Mouse (Mus musculus): Measurements from ENCODE around the gene Adig. TPM values are rescaled to one million over a fixed set of nuclear protein-coding genes. Genes with fewer than 3 reads are reported as not detected.
A peak's percentile ranks its signal among the peaks of the same experiment; 100 is the strongest.

Gene Adig
- polyA plus RNA-seq, 1 experiment, result not detected

DNA sequence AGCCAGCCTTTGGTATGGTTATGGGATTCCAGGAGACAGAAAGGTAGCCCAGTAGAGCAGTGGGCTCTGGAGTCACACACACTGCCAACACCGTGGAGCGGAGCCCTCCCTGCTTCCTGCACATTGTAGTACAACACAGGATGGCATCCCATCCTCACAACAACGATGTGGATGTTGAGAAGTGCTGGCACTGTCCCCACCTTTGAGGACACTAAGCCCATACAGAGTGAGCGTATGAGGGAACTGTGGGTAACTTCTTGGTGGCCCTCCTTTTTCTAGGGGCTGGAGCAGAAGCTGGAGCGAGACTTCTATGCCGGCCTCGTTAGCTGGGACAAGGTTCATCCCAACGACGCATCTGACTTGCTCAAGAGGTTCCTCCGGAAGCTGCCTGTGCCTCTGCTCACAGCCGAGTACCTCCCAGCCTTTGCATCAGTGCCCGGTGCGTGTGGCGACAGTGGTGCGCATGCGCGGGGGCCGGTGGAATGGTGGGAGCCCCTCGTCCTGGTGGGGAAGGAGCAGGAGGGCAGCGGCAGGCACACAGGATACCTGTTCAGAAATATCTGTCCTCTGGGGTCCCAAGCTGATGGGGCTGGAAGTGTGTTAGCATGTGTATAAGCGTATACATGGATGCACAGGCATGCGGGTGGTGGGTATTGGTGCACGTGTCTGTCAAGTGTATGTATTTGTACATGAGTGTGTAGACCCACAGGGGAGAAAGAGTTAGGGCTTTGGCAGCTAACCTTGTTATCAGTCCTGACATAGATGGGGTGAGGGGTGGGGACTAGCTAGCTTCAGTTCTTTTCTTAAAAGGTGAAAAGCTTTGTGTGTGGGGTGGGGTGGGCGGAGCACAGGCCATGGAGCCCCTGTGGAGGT lies 37.3 kb downstream of the Adig start:
- DNase-seq (ENCODE audit: extremely low spot score in 1 of 2, low spot score in 1 of 2), result no peak

DNA sequence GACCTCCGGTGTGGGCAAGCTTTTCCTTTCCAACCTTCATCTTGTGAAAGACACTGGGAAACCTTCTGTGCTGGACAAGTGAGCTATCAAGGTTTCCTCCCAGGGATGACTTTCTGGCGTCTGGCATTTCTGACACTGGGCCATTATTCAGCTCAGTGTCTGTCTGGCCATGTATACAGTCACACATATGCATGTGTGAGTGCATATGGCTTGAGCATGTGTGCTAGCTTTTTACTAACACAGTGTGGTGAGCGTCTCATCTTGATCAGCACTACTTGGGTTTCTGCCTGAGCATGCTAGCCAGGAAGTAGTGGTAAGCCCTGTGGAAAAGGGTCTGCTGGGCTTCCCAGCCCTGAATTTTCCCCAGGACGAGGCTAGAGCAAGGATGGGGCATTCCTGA lies 38.9 kb downstream of the Adig start:
- DNase-seq (ENCODE audit: extremely low spot score in 1 of 2, low spot score in 1 of 2), result no peak

DNA sequence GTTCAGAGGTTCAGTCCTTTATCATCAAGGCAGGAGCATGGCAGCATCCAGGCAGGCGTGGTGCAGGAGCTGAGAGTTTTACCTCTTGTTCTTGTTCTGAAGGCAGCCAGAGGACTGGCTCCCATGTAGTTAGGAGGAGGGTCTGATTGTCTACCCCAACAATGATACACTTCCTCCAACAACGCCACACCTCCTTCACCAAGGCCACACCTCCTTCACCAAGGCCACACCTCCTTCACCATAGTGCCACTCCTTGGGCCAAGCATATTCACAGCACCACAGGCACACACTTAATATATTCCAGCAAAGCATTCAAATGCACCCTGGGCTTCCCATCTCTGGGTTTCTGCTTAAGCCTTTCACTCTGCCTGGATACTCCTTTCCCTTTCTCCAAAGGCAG lies 42.9 kb downstream of the Adig start:
- DNase-seq (ENCODE audit: extremely low spot score in 1 of 2, low spot score in 1 of 2), result no peak

DNA sequence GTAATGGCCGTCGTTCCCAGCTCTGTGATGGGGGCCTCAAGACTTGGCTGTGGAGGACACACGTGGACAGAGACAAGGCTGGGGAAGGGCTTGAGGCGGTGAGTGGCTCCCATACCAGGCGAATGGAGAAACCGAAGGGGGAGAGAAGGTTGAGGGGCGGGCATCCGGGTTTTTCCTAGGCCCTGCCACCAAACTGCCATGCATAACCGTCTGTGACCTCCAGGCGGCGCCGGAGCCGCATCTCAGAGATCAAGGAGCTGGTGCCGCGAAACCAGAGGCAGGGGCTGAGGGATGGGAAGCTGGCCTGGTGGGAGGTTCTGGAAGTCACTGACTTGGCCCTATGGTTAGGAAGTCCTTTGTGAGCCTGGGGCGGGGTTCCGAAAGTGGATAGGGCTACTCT lies 44.3 kb downstream of the Adig start:
- peak; percentile 41 to 87 for DNase-seq (ENCODE audit: extremely low spot score in 1 of 2, low spot score in 1 of 2)

DNA sequence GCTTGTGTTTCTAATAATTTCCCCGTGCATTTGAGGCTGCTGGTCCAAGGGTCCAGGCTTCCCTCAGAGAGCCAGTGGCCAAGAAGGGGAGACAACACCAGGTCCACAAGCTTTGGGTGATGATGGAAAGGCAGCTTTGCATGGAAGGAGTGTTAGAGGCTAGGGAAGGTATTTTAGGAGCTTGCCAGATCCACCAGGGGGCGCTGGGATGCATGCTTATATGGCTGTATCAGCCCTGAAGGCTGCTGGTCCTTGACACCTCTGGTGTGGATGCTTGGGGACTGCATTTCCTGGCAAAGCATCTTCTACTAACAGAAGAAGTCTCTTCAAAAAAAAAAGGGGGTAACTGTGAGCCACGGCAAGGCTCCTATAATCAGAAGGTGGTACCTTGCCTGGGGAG lies 47.7 kb downstream of the Adig start:
- DNase-seq (ENCODE audit: extremely low spot score in 1 of 2, low spot score in 1 of 2), result peak; percentile 22 to 91

DNA sequence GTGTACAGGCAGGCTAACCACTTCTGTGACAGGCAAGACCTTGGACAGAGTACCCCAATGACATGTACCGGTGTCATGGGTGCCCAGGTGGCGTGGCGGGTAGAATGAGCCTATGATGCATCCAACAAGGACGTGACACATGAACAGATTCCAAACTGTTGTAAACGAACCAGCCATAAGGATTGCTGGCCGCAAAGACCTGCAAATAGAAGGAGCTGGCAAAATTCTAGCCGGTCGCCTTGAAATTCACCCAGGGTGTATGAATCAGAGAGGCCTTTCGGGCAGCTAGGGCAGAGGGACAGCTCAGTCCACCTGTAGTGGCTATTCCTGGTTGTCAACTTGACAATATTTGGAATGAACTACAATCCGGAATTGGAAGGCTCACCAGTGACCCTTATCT lies 52.0 kb downstream of the Adig start:
- no peak for DNase-seq (ENCODE audit: extremely low spot score in 1 of 2, low spot score in 1 of 2)

DNA sequence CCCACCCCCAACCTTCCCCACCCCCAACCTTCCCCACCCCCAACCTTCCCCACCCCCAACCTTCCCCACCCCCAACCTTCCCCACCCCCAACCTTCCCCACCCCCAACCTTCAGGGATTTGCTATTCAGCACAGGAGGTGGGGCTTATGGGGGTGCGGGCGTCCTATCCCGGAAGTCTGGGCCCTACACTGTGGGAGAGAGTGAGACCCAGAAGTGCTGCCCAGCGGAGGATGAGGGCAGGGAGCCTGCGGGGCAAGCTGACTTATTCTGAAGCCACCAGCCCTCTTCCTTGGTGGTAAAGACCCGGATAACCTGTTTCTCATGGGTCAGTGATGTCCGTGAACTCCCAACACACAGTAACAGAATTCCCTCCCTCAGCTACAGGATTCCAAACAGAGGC lies 52.8 kb downstream of the Adig start:
- DNase-seq (ENCODE audit: extremely low spot score in 1 of 2, low spot score in 1 of 2), result no peak

DNA sequence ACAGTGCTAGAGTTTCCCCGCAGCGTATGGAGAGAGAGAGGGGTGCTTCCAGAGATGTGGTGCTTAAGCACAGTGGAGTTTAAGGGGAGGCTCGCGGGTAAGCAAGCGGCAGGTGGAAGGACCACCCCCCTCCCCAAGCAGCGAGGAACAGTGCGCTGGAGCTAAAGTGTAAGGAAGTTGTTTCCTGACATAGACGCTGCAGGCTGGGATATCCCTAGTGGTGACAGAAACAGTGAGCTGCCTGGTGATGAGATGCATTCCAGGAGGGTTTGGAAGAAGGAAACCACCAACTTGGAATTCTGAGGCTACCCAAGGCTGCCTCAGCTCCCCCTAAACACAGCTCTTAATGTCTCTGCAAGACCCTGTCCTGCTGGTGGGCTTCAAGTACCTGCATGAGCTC lies 53.4 kb downstream of the Adig start:
- DNase-seq (ENCODE audit: extremely low spot score in 1 of 2, low spot score in 1 of 2), result peak in 1 of 2 experiments; percentile 12

DNA sequence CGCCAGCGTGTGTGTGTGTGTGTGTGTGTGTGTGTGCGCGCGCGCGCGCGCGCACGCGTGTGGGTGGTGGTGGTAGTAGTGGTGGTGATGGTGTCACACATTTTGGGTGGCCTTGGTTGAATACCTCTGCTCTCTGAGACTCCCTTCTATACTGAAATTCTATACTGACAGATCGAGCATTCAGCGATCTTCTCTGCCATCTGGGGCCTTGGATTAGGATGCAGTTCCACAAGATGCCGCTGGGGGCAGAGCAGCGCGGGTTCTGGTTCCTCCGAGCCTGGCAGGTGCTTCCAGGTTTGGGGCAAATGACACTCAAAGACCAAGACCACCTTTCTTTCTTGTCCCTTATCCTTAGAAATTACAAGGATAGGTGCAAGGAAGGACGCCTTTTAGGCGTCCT lies 53.8 kb downstream of the Adig start:
- DNase-seq (ENCODE audit: extremely low spot score in 1 of 2, low spot score in 1 of 2), result peak; percentile 25 to 92

DNA sequence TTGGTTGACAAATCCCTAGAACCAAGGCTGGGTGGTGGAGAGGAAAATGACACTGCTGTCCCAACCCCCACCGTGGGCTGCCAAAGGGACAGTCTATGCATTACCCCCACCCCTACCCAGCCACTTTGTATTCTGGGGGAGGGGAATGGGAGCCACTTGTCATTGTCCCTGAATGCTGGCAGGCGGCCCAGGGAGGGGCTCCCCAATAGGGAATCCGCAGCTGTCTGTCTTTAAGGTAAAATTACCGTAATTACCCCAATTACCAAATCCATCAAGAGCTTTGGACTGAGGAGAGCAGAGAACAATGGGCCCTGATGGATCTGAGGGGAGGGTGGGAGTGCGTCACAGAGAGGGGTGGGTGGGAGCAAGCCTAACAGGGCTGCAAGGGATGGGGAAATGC lies 54.3 kb downstream of the Adig start:
- DNase-seq (ENCODE audit: extremely low spot score in 1 of 2, low spot score in 1 of 2), result peak in 1 of 2 experiments; percentile 14

Other genes with a start within 250 kb of the Adig start
- gene Bpi, start 244.5 kb upstream of the Adig start, polyA plus RNA-seq (2012; rRNA removed), result not detected in 2 replicates
- gene Lbp, start 196.1 kb upstream of the Adig start, polyA plus RNA-seq (2012; rRNA removed), result 1.8 and 3.3 TPM in 2 replicates
- gene Snhg11, start 127.0 kb upstream of the Adig start, polyA plus RNA-seq (2012; rRNA removed), result 1,510 and 1,726 TPM in 2 replicates
- gene Ralgapb, start 92.8 kb upstream of the Adig start, polyA plus RNA-seq (2012; rRNA removed), result 44.2 and 44.4 TPM in 2 replicates
- 1.2 and 1.8 TPM in 2 replicates for gene Arhgap40, start 10.2 kb downstream of the Adig start, polyA plus RNA-seq (2012; rRNA removed)
- 157 and 175 TPM in 2 replicates for gene Slc32a1, start 108.2 kb downstream of the Adig start, polyA plus RNA-seq (2012; rRNA removed)
- 10.0 and 10.9 TPM in 2 replicates for gene Actr5, start 122.3 kb downstream of the Adig start, polyA plus RNA-seq (2012; rRNA removed)
- gene Ppp1r16b, start 162.8 kb downstream of the Adig start, polyA plus RNA-seq (2012; rRNA removed), result 38.4 and 43.2 TPM in 2 replicates

Data from frontal cortex, adult 2 months (tissue).